Mouse (Mus musculus) heart, embryonic 10.5 days (tissue): ENCODE measurements around the gene Ccdc85b. TPM values are rescaled to one million over a fixed set of nuclear protein-coding genes. Genes with fewer than 3 reads are reported as not detected.
"Not testable (repeated sequence)": the region's sequence is repeated elsewhere in the genome, so short reads cannot be mapped to it uniquely, and the experiment has no call there.

Experiments
- DNase-seq: peaks from one replicate; pipeline ENCODE4 v3.0.0-alpha.2; 2017; ENCODE audit warnings: low spot score
- H3K27ac ChIP-seq: fragments of 300-500 bp; sonication (generic); 2 replicates; pipeline ENCODE4 v1.5.1; 2016; ENCODE audit warnings: mild to moderate bottlenecking
- H3K27me3 ChIP-seq: fragments of 300-500 bp; sonication (generic); 2 replicates; pipeline ENCODE4 v1.6.1; 2016; ENCODE audit warnings: mild to moderate bottlenecking; ENCODE audit not compliant: poor library complexity, insufficient read depth, severe bottlenecking
- H3K36me3 ChIP-seq: fragments of 300-500 bp; sonication (generic); 2 replicates; pipeline ENCODE4 v1.6.1; 2016; ENCODE audit warnings: mild to moderate bottlenecking, moderate library complexity
- H3K4me1 ChIP-seq: fragments of 300-500 bp; sonication (generic); 2 replicates; pipeline ENCODE4 v1.6.1; 2016; ENCODE audit warnings: mild to moderate bottlenecking
- H3K4me3 ChIP-seq: fragments of 300-500 bp; sonication (generic); 2 replicates; pipeline ENCODE4 v1.5.1; 2016; ENCODE audit warnings: mild to moderate bottlenecking, moderate library complexity
- H3K9me3 ChIP-seq: fragments of 300-500 bp; sonication (generic); 2 replicates; pipeline ENCODE4 v1.6.1; 2016; ENCODE audit warnings: mild to moderate bottlenecking, moderate library complexity
- WGBS: fragments of 180-500 bp; shearing (Covaris S2); methylation state at CpG from one replicate; pipeline ENCODE4 v1.1.7; 2016; 5-methylcytosine and 5-hydroxymethylcytosine counted together
- polyA plus RNA-seq: library from polyadenylated mRNA; unstranded; fragments of >200 nt; fragmentation: Nextera tagmentation; extraction: Ambion mirVana; gene quantifications from 2 replicates; pipeline ENCODE4 v1.2.1, GENCODE M21; 2016

Gene Ccdc85b
- polyA plus RNA-seq, 1 experiment from 2014 or later: 11.6 TPM

- Histone ChIP-seq H3K36me3 (0 out of 2 replicates have a peak, but pooled peaks cover 4% of the 10 kb centered on the region), H3K9me3 (no peaks in the 10 kb centered on the region), H3K4me3 (no peak overlapping the region), H3K27me3 (no peaks in the 10 kb centered on the region), H3K4me1 (peaks cover 35% of the 10 kb centered on the region), H3K27ac (no peak overlapping the region)
- no peak for DNase-seq
- WGBS: 77% methylated on average over 5 of the region's 5 CpGs
Observed at GRCm38 (mm10) chr19:5410641-5411040, 47.1 kb downstream of the Ccdc85b start.

GRCm38 (mm10) chr19:5409068-5409467, 48.6 kb downstream of the Ccdc85b start:
- Histone ChIP-seq H3K27ac (no peak overlapping the region), H3K4me1 (peaks cover 32% of the 10 kb centered on the region), H3K9me3 (no peaks in the 10 kb centered on the region), H3K4me3 (no peak overlapping the region), H3K36me3 (0 out of 2 replicates have a peak, but pooled peaks cover 4% of the 10 kb centered on the region), H3K27me3 (no peaks in the 10 kb centered on the region)
- no peak for DNase-seq
- 76% methylated on average over 5 of the region's 5 CpGs for WGBS

- DNase-seq: no peak
- peak overlapping the region; percentile 71; the same call in 1 of the 2 replicates for H3K4me3 ChIP-seq
- no peaks in the 10 kb centered on the region for H3K27me3 ChIP-seq
- 0 out of 2 replicates have a peak, but pooled peaks cover 4% of the 10 kb centered on the region for H3K36me3 ChIP-seq
- H3K4me1 ChIP-seq: peaks cover 32% of the 10 kb centered on the region
- 83% methylated on average over 13 of the region's 13 CpGs for WGBS
- H3K9me3 ChIP-seq: no peaks in the 10 kb centered on the region
- no peak overlapping the region; the same call in 1 of the 2 replicates for H3K27ac ChIP-seq
Observed at GRCm38 (mm10) chr19:5408057-5409001, 49.4 kb downstream of the Ccdc85b start.

GRCm38 (mm10) chr19:5407133-5407532, 50.6 kb downstream of the Ccdc85b start:
- Histone ChIP-seq H3K4me3 (peak overlapping the region; percentile 71), H3K4me1 (peaks cover 32% of the 10 kb centered on the region), H3K27me3 (no peaks in the 10 kb centered on the region), H3K36me3 (0 out of 2 replicates have a peak, but pooled peaks cover 4% of the 10 kb centered on the region), H3K9me3 (no peaks in the 10 kb centered on the region), H3K27ac (peak overlapping the region; percentile 94)
- peak; percentile 85 for DNase-seq
- 16% methylated on average over 7 of the region's 7 CpGs for WGBS

GRCm38 (mm10) chr19:5406531-5407126, 51.1 kb downstream of the Ccdc85b start:
- 22% methylated on average over 25 of the region's 25 CpGs for WGBS
- Histone ChIP-seq H3K4me1 (peaks cover 28% of the 10 kb centered on the region), H3K27ac (peak overlapping the region; percentile 94), H3K4me3 (peak overlapping the region; percentile 71)
- peak; percentile 87 for DNase-seq
- not testable (repeated sequence) for H3K27me3 ChIP-seq, H3K36me3 ChIP-seq, H3K9me3 ChIP-seq

GRCm38 (mm10) chr19:5405924-5406323, 51.8 kb downstream of the Ccdc85b start:
- peak overlapping the region; percentile 57 for H3K4me3 ChIP-seq
- H3K9me3 ChIP-seq: no peaks in the 10 kb centered on the region
- no peaks in the 10 kb centered on the region for H3K27me3 ChIP-seq
- 23% methylated on average over 7 of the region's 7 CpGs for WGBS
- peak overlapping the region; percentile 80; the same call in 1 of the 2 replicates for H3K27ac ChIP-seq
- H3K4me1 ChIP-seq: peaks cover 26% of the 10 kb centered on the region
- no peak for DNase-seq
- 0 out of 2 replicates have a peak, but pooled peaks cover 4% of the 10 kb centered on the region for H3K36me3 ChIP-seq

Other genes with a start within 250 kb of the Ccdc85b start
- gene Pacs1, start 184.8 kb downstream of the Ccdc85b start, polyA plus RNA-seq: 23.1 and 23.4 TPM in 2 replicates
- 261 and 313 TPM in 2 replicates for gene Sf3b2, start 162.4 kb downstream of the Ccdc85b start, polyA plus RNA-seq
- gene Gal3st3, start 159.6 kb downstream of the Ccdc85b start, polyA plus RNA-seq: 2.8 and 4.5 TPM in 2 replicates
- gene Catsper1, start 122.2 kb downstream of the Ccdc85b start, polyA plus RNA-seq: not detected in 2 replicates
- 0.23 TPM in 1 of 2 replicates, not detected in the other for gene Cst6, start 108.3 kb downstream of the Ccdc85b start, polyA plus RNA-seq
- 58.0 and 72.6 TPM in 2 replicates for gene Eif1ad, start 91.2 kb downstream of the Ccdc85b start, polyA plus RNA-seq
- gene Banf1, start 90.7 kb downstream of the Ccdc85b start, polyA plus RNA-seq: 533 and 575 TPM in 2 replicates
- 52.7 and 88.8 TPM in 2 replicates for gene Sart1, start 69.2 kb downstream of the Ccdc85b start, polyA plus RNA-seq
- gene Tsga10ip, start 55.4 kb downstream of the Ccdc85b start, polyA plus RNA-seq: 1.2 and 1.8 TPM in 2 replicates
- 173 and 209 TPM in 2 replicates for gene Drap1, start 32.9 kb downstream of the Ccdc85b start, polyA plus RNA-seq
- gene AI837181, start 32.8 kb downstream of the Ccdc85b start, polyA plus RNA-seq: 39.3 and 49.1 TPM in 2 replicates
- gene Fosl1, start 10.3 kb downstream of the Ccdc85b start, polyA plus RNA-seq: 0.34 and 0.49 TPM in 2 replicates
- gene Fibp, start 2.7 kb upstream of the Ccdc85b start, polyA plus RNA-seq: 79.5 and 87.9 TPM in 2 replicates
- gene Ctsw, start 10.6 kb upstream of the Ccdc85b start, polyA plus RNA-seq: 0.85 and 1.1 TPM in 2 replicates
- 62.7 and 92.3 TPM in 2 replicates for gene Efemp2, start 16.1 kb upstream of the Ccdc85b start, polyA plus RNA-seq
- gene Mus81, start 30.5 kb upstream of the Ccdc85b start, polyA plus RNA-seq: 41.7 and 44.7 TPM in 2 replicates
- gene Cfl1, start 32.6 kb upstream of the Ccdc85b start, polyA plus RNA-seq: 2,322 and 2,829 TPM in 2 replicates
- 0.14 and 0.25 TPM in 2 replicates for gene 1700020D05Rik, start 45.9 kb upstream of the Ccdc85b start, polyA plus RNA-seq
- 10.6 and 15.6 TPM in 2 replicates for gene Snx32, start 52.6 kb upstream of the Ccdc85b start, polyA plus RNA-seq
- gene Ovol1, start 102.8 kb upstream of the Ccdc85b start, polyA plus RNA-seq: 0.35 TPM in 1 of 2 replicates, not detected in the other
- 2.2 and 2.7 TPM in 2 replicates for gene Ap5b1, start 110.1 kb upstream of the Ccdc85b start, polyA plus RNA-seq
- 113 and 142 TPM in 2 replicates for gene Rnaseh2c, start 144.0 kb upstream of the Ccdc85b start, polyA plus RNA-seq
- gene Kat5, start 152.3 kb upstream of the Ccdc85b start, polyA plus RNA-seq: 33.2 and 35.4 TPM in 2 replicates
- gene Rela, start 179.6 kb upstream of the Ccdc85b start, polyA plus RNA-seq: 36.8 and 38.1 TPM in 2 replicates
- gene Sipa1, start 205.8 kb upstream of the Ccdc85b start, polyA plus RNA-seq: 24.7 and 28.9 TPM in 2 replicates
- gene Map3k11, start 230.8 kb upstream of the Ccdc85b start, polyA plus RNA-seq: 33.6 and 36.0 TPM in 2 replicates
- 20.1 and 26.3 TPM in 2 replicates for gene Pcnx3, start 231.0 kb upstream of the Ccdc85b start, polyA plus RNA-seq
- gene Kcnk7, start 246.5 kb upstream of the Ccdc85b start, polyA plus RNA-seq: 0.15 TPM in 1 of 2 replicates, not detected in the other